Mouse (Mus musculus) megakaryocyte-erythroid progenitor cell, adult 5-6 weeks (primary cell): ENCODE results near the gene Gk. TPM values are rescaled to one million over a fixed set of nuclear protein-coding genes. Genes with fewer than 3 reads are reported as not detected.

Source experiments
- total RNA-seq, 2 experiments: library from RNA; stranded (forward) in 1 of 2; stranded (reverse) in 1 of 2; fragments of 200-1000, 215-1000 nt in 1 of 2; fragments of >200 nt in 1 of 2; fragmentation: Nextera tagmentation in 1 of 2; gene quantifications; 2 replicates each; pipeline ENCODE4 v1.2.3; 2014 to 2017

Gk gene
- total RNA-seq, 2 experiments from 2014 or later: 11.0 to 15.3 TPM

Other genes with a start within 250 kb of the Gk start
- gene Tab3, start 202.8 kb downstream of the Gk start, total RNA-seq (2014; fragmentation: Nextera tagmentation): 27.2 and 41.2 TPM in 2 replicates
- gene Tab3, start 202.8 kb downstream of the Gk start, total RNA-seq (2017): 16.6 and 16.7 TPM in 2 replicates
- gene 5430427O19Rik, start 93.5 kb upstream of the Gk start, total RNA-seq (2014; fragmentation: Nextera tagmentation): 1.7 and 3.7 TPM in 2 replicates
- gene 5430427O19Rik, start 93.5 kb upstream of the Gk start, total RNA-seq (2017): 2.3 and 5.5 TPM in 2 replicates